Mouse (Mus musculus): ENCODE measurements around the gene 3300002I08Rik.

DNA sequence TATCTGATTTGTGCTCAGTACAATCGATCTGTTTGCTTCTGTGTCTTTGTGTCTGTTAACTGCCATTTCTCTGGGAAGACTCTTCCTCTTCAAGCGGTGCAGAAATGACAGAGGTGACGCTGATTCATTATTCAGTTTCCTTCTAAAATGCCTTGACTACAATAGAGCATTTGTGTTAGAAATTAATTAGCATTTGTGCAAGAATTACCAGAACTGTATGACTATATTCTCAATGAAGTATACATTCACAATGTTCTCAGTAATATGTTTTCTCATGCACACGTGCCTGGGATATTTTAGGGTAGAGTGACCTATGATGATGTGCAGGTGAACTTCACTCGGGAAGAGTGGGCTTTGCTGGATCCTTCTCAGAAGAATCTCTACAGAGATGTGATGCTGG lies 39.2 kb downstream of the 3300002I08Rik start, which contains the start of gene Gm10130:
- TF ChIP-seq CTCF (IDR thresholded peaks at IDR 0.05; ENCODE audit: low read depth) (no peak), EP300 (IDR thresholded peaks at IDR 0.05; ENCODE audit: low read depth) (no peak)
